ENCODE assay signal across 21 mouse cellular contexts in the genomic region with DNA sequence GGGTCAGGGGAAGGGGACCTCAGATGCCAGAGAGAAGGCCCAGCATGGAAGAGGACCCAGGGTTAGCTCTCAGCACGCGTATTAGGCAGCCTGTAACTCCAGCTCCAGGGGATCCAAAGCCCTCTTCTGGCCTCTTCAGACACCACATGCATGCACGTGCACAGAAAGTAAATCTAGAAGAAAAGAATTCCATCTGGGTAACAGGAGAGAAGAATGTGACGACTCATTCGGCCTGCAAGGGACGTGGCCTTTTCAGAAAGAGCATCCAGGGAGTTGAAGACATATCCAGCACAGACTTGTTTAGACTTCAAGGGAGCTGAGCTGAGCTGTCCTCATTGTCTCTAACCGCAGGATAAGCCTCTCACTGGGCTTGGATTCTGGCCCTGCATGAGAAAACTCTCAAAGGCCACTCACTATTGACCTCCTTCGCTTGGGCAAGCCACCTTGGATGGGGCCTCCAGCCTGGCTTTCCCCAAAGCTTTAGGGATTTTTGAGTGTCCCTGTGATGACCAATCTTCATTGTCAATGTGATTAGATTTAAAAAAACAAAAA. TPM values are rescaled to one million over a fixed set of nuclear protein-coding genes. Genes with fewer than 3 reads are reported as not detected.
DNase-seq lines count a peak whose midpoint lies in the region; ATAC-seq and TF ChIP-seq lines count a peak whose summit lies in the region.
"Had no signal": no experiment of that assay in that cellular context is flagged by ENCODE, and none has a peak within 500 bp of the region (broad histone marks: within the 10 kb centered on the region; RNA-seq: fewer than 3 reads in every experiment).

No protein-coding gene starts in this region.

- H3K9me3 ChIP-seq in forebrain, embryonic 10.5 days, result no peaks in the 10 kb centered on the region
- H3K9me3 ChIP-seq in forebrain, embryonic 15.5 days, result no peaks in the 10 kb centered on the region
- H3K9me3 ChIP-seq in lung, postnatal 0 days (ENCODE audit: low read length), result no peaks in the 10 kb centered on the region
- no peaks in the 10 kb centered on the region for H3K9me3 ChIP-seq in embryonic facial prominence, embryonic 10.5 days
- H3K9me3 ChIP-seq: embryonic facial prominence, embryonic 13.5 days; forebrain, embryonic 13.5 days; hindbrain, embryonic 15.5 days; liver, embryonic 12.5 days had no signal

- no peak overlapping the region for H3K9ac ChIP-seq in forebrain, embryonic 15.5 days (replicated peaks)
- no peak overlapping the region for H3K9ac ChIP-seq in lung, postnatal 0 days (replicated peaks; ENCODE audit: low read depth)
- H3K9ac ChIP-seq: forebrain, embryonic 13.5 days; hindbrain, embryonic 15.5 days; liver, embryonic 12.5 days had no signal

- H3K4me1 ChIP-seq in forebrain, embryonic 10.5 days, result peaks cover 24% of the 10 kb centered on the region
- H3K4me1 ChIP-seq in forebrain, embryonic 15.5 days, result no peaks in the 10 kb centered on the region
- H3K4me1 ChIP-seq in lung, postnatal 0 days (ENCODE audit: insufficient read depth, low read depth, low read length), result no peaks in the 10 kb centered on the region
- peaks cover 40% of the 10 kb centered on the region for H3K4me1 ChIP-seq in embryonic facial prominence, embryonic 10.5 days
- H3K4me1 ChIP-seq: forebrain, embryonic 13.5 days; hindbrain, embryonic 15.5 days had no signal

- DNase-seq in forebrain, embryonic 10.5 days (ENCODE audit: extremely low spot score, low spot score), result no peak
- no peak for DNase-seq in lung, postnatal 0 days (ENCODE audit: low spot score)
- no peak for DNase-seq in lung, postnatal 25 days (ENCODE audit: low spot score)
- no peak for DNase-seq in embryonic facial prominence, embryonic 10.5 days (ENCODE audit: low spot score)
- peak; percentile 26 for DNase-seq in mesoderm, embryonic 11.5 days (ENCODE audit: low read depth, low spot score)
- DNase-seq in retina, embryonic 14.5 days (ENCODE audit: low spot score), result no peak
- DNase-seq in adrenal gland, postnatal 14 days, result no peak
- DNase-seq: adrenal gland, postnatal 36 days; cerebellum, postnatal 25 days; gastrocnemius, postnatal 25 days; heart, postnatal 14 days; kidney, adult 2 months; lung, postnatal 10 days; right cerebral cortex, postnatal 14 days; thymus, postnatal 25 days had no signal

- WGBS in forebrain, embryonic 10.5 days, result 57% methylated on average over 8 of the region's 8 CpGs
- 48% methylated on average over 8 of the region's 8 CpGs for WGBS in forebrain, embryonic 15.5 days
- 56% methylated on average over 8 of the region's 8 CpGs for WGBS in lung, postnatal 0 days
- 61% methylated on average over 8 of the region's 8 CpGs for WGBS in embryonic facial prominence, embryonic 10.5 days

- no peak for ATAC-seq in forebrain, embryonic 15.5 days (replicated peaks)
- no peak for ATAC-seq in lung, postnatal 0 days
- ATAC-seq: forebrain, embryonic 13.5 days; liver, embryonic 12.5 days had no signal

- no peaks in the 10 kb centered on the region for H3K27me3 ChIP-seq in forebrain, embryonic 10.5 days (ENCODE audit: poor library complexity, severe bottlenecking)
- H3K27me3 ChIP-seq in forebrain, embryonic 15.5 days, result 0 out of 2 replicates have a peak, but pooled peaks cover 5% of the 10 kb centered on the region
- H3K27me3 ChIP-seq in lung, postnatal 0 days (replicated peaks; ENCODE audit: insufficient read depth, low read length), result no peaks in the 10 kb centered on the region
- no peaks in the 10 kb centered on the region for H3K27me3 ChIP-seq in embryonic facial prominence, embryonic 10.5 days (replicated peaks; ENCODE audit: low read depth, poor library complexity, severe bottlenecking)
- H3K27me3 ChIP-seq: embryonic facial prominence, embryonic 13.5 days; hindbrain, embryonic 15.5 days had no signal

- no peak overlapping the region for H3K4me3 ChIP-seq in forebrain, embryonic 10.5 days
- no peak overlapping the region for H3K4me3 ChIP-seq in forebrain, embryonic 15.5 days
- H3K4me3 ChIP-seq in lung, postnatal 0 days (ENCODE audit: low read depth, low read length), result no peak overlapping the region
- no peak overlapping the region for H3K4me3 ChIP-seq in embryonic facial prominence, embryonic 10.5 days
- H3K4me3 ChIP-seq: embryonic facial prominence, embryonic 13.5 days; forebrain, embryonic 13.5 days; hindbrain, embryonic 15.5 days; liver, embryonic 12.5 days had no signal

- H3K36me3 ChIP-seq in forebrain, embryonic 10.5 days (replicated peaks), result no peaks in the 10 kb centered on the region
- no peaks in the 10 kb centered on the region for H3K36me3 ChIP-seq in forebrain, embryonic 15.5 days
- no peaks in the 10 kb centered on the region for H3K36me3 ChIP-seq in lung, postnatal 0 days (ENCODE audit: insufficient read depth, low read length)
- H3K36me3 ChIP-seq in embryonic facial prominence, embryonic 10.5 days (replicated peaks), result no peaks in the 10 kb centered on the region
- H3K36me3 ChIP-seq: embryonic facial prominence, embryonic 13.5 days; hindbrain, embryonic 15.5 days; liver, embryonic 12.5 days had no signal

- H3K27ac ChIP-seq in forebrain, embryonic 10.5 days, result peak overlapping the region; percentile 30; the same call in 1 of the 2 replicates
- H3K27ac ChIP-seq in forebrain, embryonic 15.5 days (replicated peaks), result no peak overlapping the region
- no peak overlapping the region; the same call in 1 of the 2 replicates for H3K27ac ChIP-seq in lung, postnatal 0 days (ENCODE audit: low read length)
- H3K27ac ChIP-seq in embryonic facial prominence, embryonic 10.5 days (replicated peaks), result peak overlapping the region; percentile 41
- H3K27ac ChIP-seq: forebrain, embryonic 13.5 days; hindbrain, embryonic 15.5 days; liver, embryonic 12.5 days had no signal

- no peak overlapping the region for H3K4me2 ChIP-seq in forebrain, embryonic 15.5 days (replicated peaks)
- H3K4me2 ChIP-seq in lung, postnatal 0 days (replicated peaks; ENCODE audit: low read depth, low read length), result no peak overlapping the region
- H3K4me2 ChIP-seq: embryonic facial prominence, embryonic 13.5 days; forebrain, embryonic 13.5 days; hindbrain, embryonic 15.5 days; liver, embryonic 12.5 days; midbrain, embryonic 11.5 days had no signal

- no peak for TF ChIP-seq EP300 in lung, postnatal 0 days (IDR thresholded peaks at IDR 0.05)

- TF ChIP-seq CTCF in lung, postnatal 0 days (IDR thresholded peaks at IDR 0.05), result 0 out of 2 replicates have a peak, but pooled peaks have one; percentile 18

RNA-seq across cellular contexts. Expression of a gene that starts 8.1 kb away (rescaled TPM):
- polyA plus RNA-seq in forebrain, embryonic 10.5 days (2016; fragmentation: Nextera tagmentation; extraction: Ambion mirVana), result 152 and 154 TPM in 2 replicates
- 129 and 134 TPM in 2 replicates for polyA plus RNA-seq in forebrain, embryonic 15.5 days (2015; fragmentation: Nextera tagmentation; extraction: Ambion mirVana)
- 96.4 and 103 TPM in 2 replicates for polyA plus RNA-seq in lung, postnatal 0 days (2015; fragmentation: Nextera tagmentation; extraction: Ambion mirVana)
- 152 and 154 TPM in 2 replicates for polyA plus RNA-seq in embryonic facial prominence, embryonic 10.5 days (2016; fragmentation: Nextera tagmentation; extraction: Ambion mirVana)
- total RNA-seq in adrenal gland, postnatal 14 days (2021), result 107 and 111 TPM in 2 replicates

RNA-seq across cellular contexts. Expression of a gene that starts 41.3 kb away (rescaled TPM):
- polyA plus RNA-seq in forebrain, embryonic 10.5 days (2016; fragmentation: Nextera tagmentation; extraction: Ambion mirVana), result 8.9 and 11.3 TPM in 2 replicates
- 37.2 and 45.7 TPM in 2 replicates for polyA plus RNA-seq in forebrain, embryonic 15.5 days (2015; fragmentation: Nextera tagmentation; extraction: Ambion mirVana)
- 31.7 and 32.4 TPM in 2 replicates for polyA plus RNA-seq in lung, postnatal 0 days (2015; fragmentation: Nextera tagmentation; extraction: Ambion mirVana)
- 9.8 and 10.2 TPM in 2 replicates for polyA plus RNA-seq in embryonic facial prominence, embryonic 10.5 days (2016; fragmentation: Nextera tagmentation; extraction: Ambion mirVana)
- 4.9 and 6.3 TPM in 2 replicates for total RNA-seq in adrenal gland, postnatal 14 days (2021)

RNA-seq across cellular contexts. Expression of a gene that starts 50.7 kb away (rescaled TPM):
- 36.3 and 36.8 TPM in 2 replicates for polyA plus RNA-seq in forebrain, embryonic 10.5 days (2016; fragmentation: Nextera tagmentation; extraction: Ambion mirVana)
- polyA plus RNA-seq in forebrain, embryonic 15.5 days (2015; fragmentation: Nextera tagmentation; extraction: Ambion mirVana), result 27.0 and 28.9 TPM in 2 replicates
- polyA plus RNA-seq in lung, postnatal 0 days (2015; fragmentation: Nextera tagmentation; extraction: Ambion mirVana), result 43.5 and 44.6 TPM in 2 replicates
- polyA plus RNA-seq in embryonic facial prominence, embryonic 10.5 days (2016; fragmentation: Nextera tagmentation; extraction: Ambion mirVana), result 36.6 and 41.0 TPM in 2 replicates
- total RNA-seq in adrenal gland, postnatal 14 days (2021), result 10.8 and 13.9 TPM in 2 replicates

RNA-seq across cellular contexts. Expression of a gene that starts 58.1 kb away (rescaled TPM):
- 29.8 and 30.0 TPM in 2 replicates for polyA plus RNA-seq in forebrain, embryonic 10.5 days (2016; fragmentation: Nextera tagmentation; extraction: Ambion mirVana)
- 41.4 and 45.4 TPM in 2 replicates for polyA plus RNA-seq in forebrain, embryonic 15.5 days (2015; fragmentation: Nextera tagmentation; extraction: Ambion mirVana)
- 38.8 and 39.5 TPM in 2 replicates for polyA plus RNA-seq in lung, postnatal 0 days (2015; fragmentation: Nextera tagmentation; extraction: Ambion mirVana)
- polyA plus RNA-seq in embryonic facial prominence, embryonic 10.5 days (2016; fragmentation: Nextera tagmentation; extraction: Ambion mirVana), result 33.8 and 34.9 TPM in 2 replicates
- total RNA-seq in adrenal gland, postnatal 14 days (2021), result 74.2 and 90.1 TPM in 2 replicates

Comparison
In these comparisons a context has a peak if more than half of its experiments do, and no peak if none do; other contexts are left out.
1. H3K27ac ChIP-seq: peak in forebrain, embryonic 10.5 days (single experiment) and embryonic facial prominence, embryonic 10.5 days (single experiment); none in forebrain, embryonic 15.5 days (single experiment) and lung, postnatal 0 days (single experiment).